Mouse (Mus musculus): Measurements from ENCODE around the gene Med27.

DNA sequence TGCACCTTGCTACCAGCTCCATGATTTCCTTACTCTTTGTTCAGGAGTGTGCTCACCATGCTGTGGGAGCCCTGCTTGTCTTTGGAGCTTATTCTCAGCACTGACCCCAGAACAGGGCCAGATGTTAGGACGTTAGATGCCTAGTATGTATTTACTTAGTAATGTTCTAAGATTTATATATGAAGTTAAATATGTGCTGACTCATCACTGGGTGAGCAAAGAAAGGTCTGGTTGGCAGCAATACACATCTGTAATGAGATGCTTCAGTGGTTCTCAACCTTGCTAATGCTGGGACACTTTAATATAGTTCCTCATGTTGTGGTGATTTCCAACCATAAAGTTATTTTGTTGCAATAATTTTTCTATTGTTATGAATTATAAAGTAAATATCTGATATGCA is 45.4 kb downstream of the Med27 start:
- TF ChIP-seq CTCF (IDR thresholded peaks at IDR 0.05; ENCODE audit: borderline replicate concordance, insufficient read depth, low read length): no peak
- TF ChIP-seq POLR2A (IDR thresholded peaks at IDR 0.05; ENCODE audit: low read depth, low read length): no peak

All from embryonic fibroblast, embryonic 13.5 days (primary cell).